Mouse (Mus musculus) liver, adult (tissue): ENCODE measurements around the gene Gm48552.
A peak's percentile ranks its signal among the peaks of the same experiment; 100 is the strongest.

ENCODE experiments used
- GATA4 ChIP-seq: IDR thresholded peaks from 2 replicates; pipeline ENCODE4 v1.6.1; 2014; ENCODE audit warnings: mild to moderate bottlenecking, low read length; ENCODE audit not compliant: insufficient replicate concordance

Gene Gm48552

DNA sequence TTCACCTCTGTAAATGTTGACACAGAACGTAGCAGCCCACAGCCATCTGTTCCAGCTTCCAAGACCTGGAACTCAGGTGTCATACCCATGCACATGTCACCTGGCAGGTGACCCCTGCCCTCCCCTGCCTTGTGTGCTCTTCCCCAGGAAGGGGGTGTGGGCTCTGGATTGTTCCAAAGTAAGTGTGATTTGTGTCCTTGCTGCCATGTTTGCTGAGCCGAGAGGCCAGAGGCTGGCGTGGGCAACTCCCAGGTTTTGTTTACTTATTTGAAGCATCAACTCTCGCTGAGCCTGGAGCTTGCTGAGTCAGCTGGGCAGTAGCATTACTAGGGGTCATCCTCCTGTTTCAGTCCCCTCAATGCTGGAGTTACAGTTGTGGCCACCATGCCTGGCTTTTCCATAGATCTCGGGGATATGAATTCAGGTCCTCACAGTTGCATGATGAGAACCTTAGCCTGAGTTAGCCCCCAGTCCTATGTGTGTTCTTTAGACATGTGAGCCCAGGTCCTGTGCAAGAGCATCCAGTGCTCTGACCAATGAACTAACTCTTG, at the start of gene Gm48552:
Gm48552 (plus strand) TSS at position 501 of the 551 bp plus-strand sequence.
- no peak for TF ChIP-seq GATA4

DNA sequence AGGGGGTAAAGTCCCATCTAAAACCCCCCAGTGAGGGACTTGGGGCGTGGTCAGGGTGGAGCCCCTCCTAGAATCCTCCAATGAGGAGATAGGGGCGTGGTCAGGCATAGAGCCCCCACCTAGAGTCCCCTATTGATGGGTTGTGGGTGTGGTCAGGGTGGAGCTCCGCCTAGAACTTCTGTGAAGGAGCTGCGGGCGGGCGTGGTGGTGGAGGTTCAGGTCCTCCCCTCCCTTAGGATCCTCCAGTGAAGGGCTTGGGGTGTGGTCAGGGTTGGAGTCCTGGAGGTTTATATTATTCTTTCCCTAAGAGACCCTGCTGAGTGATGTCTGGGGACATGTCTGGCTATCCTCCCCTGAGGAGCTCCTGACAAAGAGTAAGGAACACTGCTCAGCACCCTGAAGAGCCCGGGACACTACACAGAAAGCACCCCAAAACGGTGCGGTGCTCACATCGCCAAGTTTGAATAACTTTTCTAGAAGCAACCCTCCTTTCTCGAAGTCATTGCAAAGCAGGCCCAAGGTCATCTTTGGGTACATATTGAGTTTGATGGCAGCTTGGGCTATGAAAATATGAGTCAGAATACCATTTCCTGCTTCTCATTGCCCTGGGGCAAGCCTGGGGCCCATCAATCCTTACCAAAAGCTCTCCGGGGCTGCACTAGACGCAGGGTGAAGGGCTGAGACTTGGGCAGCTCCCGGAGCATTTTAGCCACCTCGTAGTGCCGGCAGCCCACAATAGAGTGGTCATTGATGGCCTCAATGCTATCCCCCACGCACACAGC, 48.1 kb upstream of the Gm48552 start:
- no peak for TF ChIP-seq GATA4

DNA sequence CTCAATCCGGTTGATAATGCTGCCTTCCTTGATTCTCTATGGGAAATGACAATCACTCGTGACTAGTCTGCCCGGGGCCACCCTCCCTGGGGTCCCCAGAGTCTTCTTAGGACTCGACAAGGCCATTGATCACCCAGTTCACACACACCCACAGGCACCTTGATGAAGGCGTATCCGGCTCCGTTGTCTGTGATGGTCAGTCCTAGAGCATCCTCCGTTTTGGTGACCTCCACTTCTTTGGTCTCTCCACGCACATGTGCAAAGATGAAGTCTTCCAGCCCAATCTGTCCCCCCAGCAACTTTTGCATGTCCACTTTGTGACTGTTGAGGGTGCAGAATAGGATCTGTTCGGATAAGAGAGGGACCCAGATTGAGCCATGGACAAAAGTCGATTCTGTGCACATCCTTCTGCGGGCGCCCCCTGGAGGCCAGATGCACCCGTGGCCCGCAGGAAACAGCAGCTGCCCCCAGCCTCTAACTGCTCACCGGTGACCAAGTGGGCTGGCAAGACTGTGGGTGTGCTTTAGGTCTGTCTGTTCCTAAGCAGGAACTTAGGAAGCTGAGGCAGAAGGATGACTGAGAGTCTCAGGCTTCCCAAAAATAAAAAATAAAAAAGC, 47.4 kb upstream of the Gm48552 start:
- TF ChIP-seq GATA4: no peak

DNA sequence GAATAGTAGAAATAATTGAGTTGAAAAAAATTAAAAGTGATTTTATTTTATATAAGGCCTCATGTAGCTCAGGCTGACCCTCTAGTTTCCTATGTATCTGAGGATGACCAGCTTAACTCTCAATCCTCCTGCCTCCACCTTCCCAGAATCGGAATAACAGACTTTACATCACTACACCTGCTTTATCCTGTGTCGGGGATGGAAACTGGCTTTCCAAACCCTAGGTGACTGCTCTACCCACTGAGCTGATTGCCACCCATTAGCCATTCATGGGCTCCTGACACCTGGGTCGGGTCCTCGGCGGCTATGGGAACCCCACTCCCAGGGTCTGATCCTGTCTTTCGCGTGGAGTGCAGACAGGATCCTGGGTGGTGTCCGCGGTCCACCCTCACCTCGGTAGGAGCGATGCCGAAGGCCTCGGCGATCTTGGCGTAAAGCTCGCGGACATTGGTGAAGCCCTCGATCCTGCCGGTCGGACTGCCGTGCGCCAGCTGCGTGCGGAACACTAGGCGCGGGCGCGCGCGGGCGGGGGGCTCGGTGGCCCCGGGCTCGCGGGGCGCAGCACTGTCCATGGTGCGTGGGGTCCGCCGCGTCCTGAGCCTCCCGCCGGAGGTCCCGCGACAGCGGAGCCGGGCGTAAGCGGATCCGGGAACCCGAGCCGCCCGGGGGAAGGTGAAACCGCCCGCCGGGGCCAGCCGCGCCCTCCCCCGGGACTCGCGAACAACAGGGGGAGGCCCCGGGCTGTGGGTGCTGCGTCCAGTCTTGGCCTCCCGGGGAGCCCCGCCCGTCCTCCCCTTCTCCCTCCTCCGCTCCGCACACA, 45.9 kb upstream of the Gm48552 start, which contains the start of gene Gipc3:
Gipc3 (minus strand) TSS at position 581 of the 820 bp plus-strand sequence.
- no peak for TF ChIP-seq GATA4

DNA sequence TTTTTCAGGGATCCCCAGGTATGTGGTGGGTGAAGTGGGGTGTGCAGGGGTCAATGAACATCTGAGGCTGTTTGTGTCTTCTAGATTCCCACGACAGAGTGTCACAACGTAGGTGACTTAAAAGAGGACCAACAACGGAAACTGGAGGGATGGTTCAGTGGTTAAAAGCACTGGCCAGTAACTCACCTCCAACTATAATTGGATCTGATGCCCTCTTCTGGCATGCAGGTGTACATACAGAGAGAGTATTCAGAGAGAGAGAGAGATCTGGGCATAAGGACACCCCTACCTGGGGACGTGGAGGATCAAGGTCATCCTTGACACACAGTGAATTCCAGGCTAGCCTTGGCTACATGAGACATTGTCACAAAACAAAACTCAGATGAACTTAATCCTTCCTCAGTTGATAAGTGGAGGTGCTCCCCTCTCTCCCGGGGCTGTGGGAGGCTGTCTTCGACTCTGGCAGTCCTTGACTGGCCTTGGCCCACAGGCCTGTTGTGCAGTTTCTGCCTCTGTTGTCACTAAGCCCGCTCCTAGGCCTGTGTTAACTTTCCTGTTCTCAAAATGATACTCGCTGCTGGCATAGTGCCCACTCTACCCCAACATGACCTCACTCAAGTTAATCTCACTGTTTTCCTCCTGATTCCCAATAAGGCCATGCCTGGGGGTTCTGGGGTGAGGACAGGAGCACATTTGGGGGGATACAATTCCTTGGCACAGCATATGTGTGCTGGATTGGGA, 44.2 kb upstream of the Gm48552 start:
- no peak for TF ChIP-seq GATA4

DNA sequence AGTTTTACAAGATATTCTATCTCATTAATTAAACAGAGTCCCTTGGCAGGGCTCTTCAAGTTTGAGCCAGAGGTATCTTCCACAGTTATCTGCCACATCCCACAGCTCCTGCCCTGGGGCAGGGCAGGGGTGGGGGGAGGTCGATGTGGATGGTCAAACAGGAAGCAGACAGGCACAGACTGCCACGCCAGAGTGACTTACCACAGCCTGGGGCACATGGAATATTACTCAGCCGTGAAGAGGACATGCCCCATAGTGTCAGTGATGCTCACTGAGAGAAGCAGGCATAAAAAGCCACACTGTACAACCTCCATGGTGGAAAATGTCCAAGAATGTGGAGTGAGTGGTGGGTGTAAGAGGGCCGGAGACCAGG, 43.7 kb upstream of the Gm48552 start:
- no peak for TF ChIP-seq GATA4

DNA sequence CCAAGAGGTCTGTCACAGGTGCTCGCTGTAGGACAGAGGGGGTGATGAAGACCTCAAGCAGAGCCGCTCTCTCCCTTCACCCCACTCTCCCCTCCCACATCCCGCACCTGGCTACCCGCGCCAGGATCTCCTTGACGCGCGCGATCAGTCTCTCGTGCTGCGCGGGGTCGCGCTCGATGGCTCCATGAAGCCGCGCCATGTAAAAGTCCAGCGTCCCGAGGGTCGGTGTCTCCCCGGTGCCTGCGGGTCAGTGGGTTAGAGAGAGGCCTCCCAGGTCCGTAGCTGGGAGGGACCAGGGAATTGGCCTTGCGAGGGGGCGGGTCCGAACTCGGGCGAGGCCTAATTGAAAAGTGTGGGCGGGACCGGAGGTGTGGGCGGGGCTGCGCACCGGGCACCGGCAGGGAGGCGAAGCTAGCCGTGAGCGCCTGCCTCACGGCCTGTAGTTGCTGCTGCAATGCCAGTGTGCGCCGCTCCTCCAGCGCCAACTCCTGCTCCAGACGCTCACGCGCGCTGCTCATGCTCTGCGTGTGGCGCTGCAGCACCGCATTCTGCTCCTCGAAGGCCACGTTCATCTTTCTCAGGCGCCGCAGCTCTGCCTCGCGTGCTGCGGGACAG, 42.2 kb upstream of the Gm48552 start:
- TF ChIP-seq GATA4: no peak

DNA sequence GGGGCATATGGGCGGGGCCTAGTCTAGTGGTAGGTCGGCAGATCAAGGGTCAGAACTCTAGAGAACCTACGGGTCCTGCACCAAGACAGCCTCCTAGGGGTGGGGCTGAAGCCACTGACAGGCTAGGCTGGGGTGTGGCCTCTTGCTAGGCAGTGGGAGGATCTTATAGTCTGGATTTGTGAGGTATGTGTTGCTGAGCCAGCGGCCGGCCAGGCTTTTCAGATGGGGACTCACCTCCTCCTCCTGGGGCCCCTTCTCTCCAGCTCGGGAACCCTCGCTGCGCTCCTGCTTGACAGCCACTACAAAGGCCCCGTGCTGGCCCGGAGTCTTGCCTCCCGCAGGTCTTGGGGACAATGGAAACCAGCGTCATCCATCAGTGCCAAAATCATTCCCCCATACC, 39.7 kb upstream of the Gm48552 start:
- no peak for TF ChIP-seq GATA4

DNA sequence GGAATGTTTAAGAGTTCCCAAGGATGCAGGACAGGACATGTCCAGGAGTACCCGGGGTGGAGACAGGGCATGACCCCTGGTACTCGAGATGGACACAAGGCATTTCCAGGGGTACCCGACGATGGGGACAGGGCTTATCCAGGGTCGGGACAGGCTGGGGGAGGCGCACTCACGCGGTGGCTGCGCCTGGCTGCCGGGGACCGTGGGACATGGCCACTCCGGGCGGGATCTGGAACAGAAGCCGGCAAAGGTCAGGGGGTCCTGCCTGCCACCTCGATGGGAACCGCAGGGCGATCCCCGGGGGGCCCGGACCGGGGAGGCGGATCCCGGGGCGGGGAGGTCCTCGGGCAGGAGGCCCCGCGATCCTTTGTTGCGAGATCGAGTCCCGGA, 38.8 kb upstream of the Gm48552 start:
- no peak for TF ChIP-seq GATA4

DNA sequence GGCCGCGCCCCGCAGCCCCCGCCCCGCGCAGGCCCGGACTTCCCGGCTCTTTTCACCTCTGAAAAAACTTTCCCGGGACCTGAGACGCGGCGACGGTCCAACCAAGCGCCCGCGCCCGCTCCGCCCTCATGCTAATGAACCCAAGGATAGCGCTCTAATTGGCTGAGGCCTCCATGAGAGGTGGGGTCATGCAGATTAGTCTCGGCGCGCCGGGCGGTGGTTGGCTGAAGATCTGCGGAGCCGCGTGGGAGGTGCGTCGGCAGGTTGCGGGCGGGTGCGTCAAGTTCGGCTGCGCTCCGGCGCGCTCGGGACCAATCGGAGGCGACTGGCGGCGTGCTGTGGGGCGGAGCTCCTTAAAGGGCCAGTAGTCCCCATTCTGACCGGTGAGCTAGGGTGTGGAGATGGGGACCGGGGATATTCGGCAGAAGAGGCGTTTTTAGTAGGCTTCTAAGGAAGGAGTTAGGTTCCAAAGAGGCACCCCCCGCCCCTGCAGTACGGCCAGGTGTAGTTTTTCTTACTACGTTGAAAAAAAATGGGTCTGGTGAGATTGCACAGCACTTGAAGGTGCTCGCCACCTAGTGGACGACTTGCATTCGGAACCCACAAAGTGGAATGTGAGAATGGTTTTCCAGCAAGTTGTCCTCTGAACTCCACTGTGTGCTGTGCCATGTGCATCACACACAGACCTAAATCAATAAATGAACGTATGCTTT, 38.3 kb upstream of the Gm48552 start, which contains the start of gene Hmg20b:
Hmg20b (minus strand) TSS at position 130 of the 713 bp plus-strand sequence.
- peak; percentile 7; the same call in 1 of the 2 replicates for TF ChIP-seq GATA4

DNA sequence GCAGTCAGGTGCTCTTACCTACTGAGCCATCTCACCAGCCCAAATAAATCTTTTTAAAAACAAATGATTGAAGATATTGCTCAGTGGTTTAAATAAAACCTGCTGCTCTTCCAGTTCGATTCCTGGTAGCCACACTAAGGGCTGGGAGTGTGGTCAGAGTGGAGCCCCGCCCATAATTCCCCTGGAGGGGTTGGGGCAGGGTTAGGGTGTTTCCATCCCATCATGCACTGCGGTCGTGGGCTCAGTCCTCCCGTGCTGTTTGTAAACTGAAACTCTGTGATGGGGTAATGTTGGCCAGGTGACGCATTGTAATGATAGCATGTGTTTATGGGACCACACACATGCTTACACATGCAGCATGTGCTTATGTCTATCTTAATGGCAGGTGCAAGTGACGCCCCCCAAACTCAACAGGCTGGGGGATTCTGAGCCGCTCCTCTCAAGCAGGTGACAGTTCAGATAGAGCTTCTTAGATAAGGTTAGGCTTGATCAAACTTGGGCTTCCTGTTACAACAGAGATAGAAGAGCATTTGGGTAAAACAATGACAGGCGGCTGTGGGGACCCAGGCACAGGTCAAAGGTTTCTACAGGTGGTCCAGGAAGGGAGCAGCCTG, 37.0 kb upstream of the Gm48552 start:
- no peak for TF ChIP-seq GATA4

DNA sequence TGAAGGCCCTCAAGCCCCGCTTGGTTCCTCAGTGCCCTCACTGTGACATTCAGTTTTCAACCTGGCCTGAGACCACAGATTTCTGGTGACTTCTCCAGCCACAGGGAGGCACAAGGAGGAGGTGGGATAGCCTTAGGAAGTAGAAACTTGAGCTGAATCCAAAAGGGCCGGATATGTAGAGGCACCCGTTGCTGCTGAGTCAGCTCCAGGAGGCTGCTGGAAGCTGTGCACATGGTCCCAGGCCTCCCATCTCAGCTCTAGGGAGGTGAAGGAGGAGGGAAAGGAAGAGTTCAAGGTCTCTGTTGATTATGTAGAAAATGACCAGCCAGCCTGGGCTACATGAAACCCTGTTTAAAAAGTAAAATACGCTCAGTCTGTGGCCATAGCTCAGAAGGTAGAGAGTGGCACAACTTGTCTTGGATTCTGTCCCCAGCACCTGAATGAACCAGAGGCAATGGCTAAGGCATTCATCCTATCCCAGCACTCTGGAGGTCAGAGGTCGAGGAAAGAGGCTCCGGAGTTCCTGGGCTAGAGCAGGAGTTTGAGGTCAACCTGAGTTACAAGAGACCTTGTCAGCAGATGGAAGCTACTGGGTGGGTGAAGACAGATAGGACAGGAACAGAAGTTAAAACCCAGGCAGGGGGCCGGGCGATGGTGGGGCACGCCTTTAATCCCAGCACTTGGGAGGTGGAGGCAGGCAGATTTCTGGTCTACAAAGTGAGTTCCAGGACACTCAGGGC, 33.9 kb upstream of the Gm48552 start:
- TF ChIP-seq GATA4: no peak

DNA sequence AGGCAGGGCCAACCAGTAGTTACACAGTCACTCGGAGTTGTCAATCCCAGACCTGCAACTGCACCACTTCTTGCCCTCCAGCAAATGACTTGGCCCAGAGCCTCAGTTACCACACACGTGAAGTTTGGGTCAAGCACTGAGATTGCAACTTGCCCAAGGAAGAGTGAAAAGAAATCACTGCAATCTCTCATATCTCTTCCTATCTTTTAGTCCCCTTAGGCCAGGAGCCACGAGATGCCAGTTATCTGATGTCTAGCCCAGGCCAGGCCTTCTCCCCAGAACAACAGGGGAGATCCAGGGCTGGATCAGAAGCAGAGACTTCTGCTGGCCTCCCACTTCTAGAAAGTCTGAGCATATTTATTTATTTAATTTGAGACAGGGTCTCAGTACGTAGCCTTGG, 33.3 kb upstream of the Gm48552 start:
- no peak for TF ChIP-seq GATA4
